7 mouse cellular contexts compared by ENCODE assay signal in genomic region chr2:174674287-174675045, GRCm38 (mm10). TPM values are rescaled to one million over a fixed set of nuclear protein-coding genes. Genes with fewer than 3 reads are reported as not detected.
A peak's percentile ranks its signal among the peaks of the same experiment; 100 is the strongest.
DNase-seq lines count a peak whose midpoint lies in the region; ATAC-seq lines count a peak whose summit lies in the region.

No protein-coding gene starts in this region.

- no peak for DNase-seq in liver, embryonic 11.5 days (ENCODE audit: low spot score)
- no peak for DNase-seq in liver
- DNase-seq in embryonic facial prominence, embryonic 14.5 days (ENCODE audit: low spot score), result peak; percentile 53
- no peak for DNase-seq in intestine, embryonic 14.5 days (ENCODE audit: low spot score)
- DNase-seq in ovary, postnatal 36 days (ENCODE audit: low spot score), result no peak
- DNase-seq in natural killer cell, adult 2 months (ENCODE audit: low spot score in 2 of 2), result no peak

- H3K4me2 ChIP-seq in liver, embryonic 11.5 days, result peak overlapping the region; percentile 87
- peak overlapping the region; percentile 91 for H3K4me2 ChIP-seq in embryonic facial prominence, embryonic 14.5 days (ENCODE audit: low read depth, low read length)
- H3K4me2 ChIP-seq in intestine, embryonic 14.5 days (ENCODE audit: low read length), result peak overlapping the region; percentile 97
- peak overlapping the region; percentile 89 for H3K4me2 ChIP-seq in neural tube, embryonic 14.5 days (ENCODE audit: low read depth, low read length)

- no peaks in the 10 kb centered on the region for H3K9me3 ChIP-seq in liver, embryonic 11.5 days (ENCODE audit: control insufficient read depth, low read length)
- no peaks in the 10 kb centered on the region for H3K9me3 ChIP-seq in embryonic facial prominence, embryonic 14.5 days (ENCODE audit: control insufficient read depth, low read length)
- no peaks in the 10 kb centered on the region for H3K9me3 ChIP-seq in intestine, embryonic 14.5 days (ENCODE audit: control insufficient read depth, low read length)
- H3K9me3 ChIP-seq in neural tube, embryonic 14.5 days (ENCODE audit: control insufficient read depth, low read length), result no peaks in the 10 kb centered on the region

- peaks cover 20% of the 10 kb centered on the region for H3K27me3 ChIP-seq in liver, embryonic 11.5 days (replicated peaks; ENCODE audit: control insufficient read depth, insufficient read depth, low read length)
- no peaks in the 10 kb centered on the region for H3K27me3 ChIP-seq in embryonic facial prominence, embryonic 14.5 days (replicated peaks; ENCODE audit: control insufficient read depth, insufficient read depth, low read length)
- H3K27me3 ChIP-seq in intestine, embryonic 14.5 days (replicated peaks; ENCODE audit: control insufficient read depth, insufficient read depth, low read length), result no peaks in the 10 kb centered on the region
- no peaks in the 10 kb centered on the region for H3K27me3 ChIP-seq in neural tube, embryonic 14.5 days (ENCODE audit: control insufficient read depth, insufficient read depth, low read length)

- peak overlapping the region; percentile 47 for H3K4me3 ChIP-seq in liver, embryonic 11.5 days (ENCODE audit: low read depth, low read length)
- peak overlapping the region; percentile 44 for H3K4me3 ChIP-seq in embryonic facial prominence, embryonic 14.5 days (ENCODE audit: low read depth, low read length)
- H3K4me3 ChIP-seq in intestine, embryonic 14.5 days (ENCODE audit: low read depth, low read length), result peak overlapping the region; percentile 35
- peak overlapping the region; percentile 30 for H3K4me3 ChIP-seq in neural tube, embryonic 14.5 days (ENCODE audit: low read depth, low read length)

- H3K9ac ChIP-seq in liver, embryonic 11.5 days (ENCODE audit: low read depth, low read length), result no peak overlapping the region
- peak overlapping the region; percentile 62 for H3K9ac ChIP-seq in embryonic facial prominence, embryonic 14.5 days (ENCODE audit: low read depth, low read length)
- H3K9ac ChIP-seq in intestine, embryonic 14.5 days (ENCODE audit: low read length), result peak overlapping the region; percentile 17; the same call in 1 of the 2 replicates
- H3K9ac ChIP-seq in neural tube, embryonic 14.5 days (replicated peaks; ENCODE audit: low read depth, low read length), result peak overlapping the region; percentile 29; the same call in 1 of the 2 replicates

- H3K36me3 ChIP-seq in liver, embryonic 11.5 days (ENCODE audit: control insufficient read depth, insufficient read depth, low read length), result no peaks in the 10 kb centered on the region
- no peaks in the 10 kb centered on the region for H3K36me3 ChIP-seq in embryonic facial prominence, embryonic 14.5 days (ENCODE audit: control insufficient read depth, insufficient read depth, low read length)
- no peaks in the 10 kb centered on the region for H3K36me3 ChIP-seq in intestine, embryonic 14.5 days (ENCODE audit: control insufficient read depth, insufficient read depth, low read length)
- H3K36me3 ChIP-seq in neural tube, embryonic 14.5 days (ENCODE audit: control insufficient read depth, insufficient read depth, low read length), result no peaks in the 10 kb centered on the region

- 6% methylated on average over 16 of the region's 16 CpGs for WGBS in liver, embryonic 11.5 days
- WGBS in embryonic facial prominence, embryonic 14.5 days, result 3% methylated on average over 16 of the region's 16 CpGs
- 6% methylated on average over 16 of the region's 16 CpGs for WGBS in intestine, embryonic 14.5 days
- WGBS in neural tube, embryonic 14.5 days, result under 1% methylated on average over 16 of the region's 16 CpGs

- H3K27ac ChIP-seq in liver, embryonic 11.5 days (ENCODE audit: low read depth, low read length), result no peak overlapping the region
- H3K27ac ChIP-seq in embryonic facial prominence, embryonic 14.5 days (replicated peaks; ENCODE audit: low read depth, low read length), result no peak overlapping the region
- H3K27ac ChIP-seq in intestine, embryonic 14.5 days (ENCODE audit: low read depth), result no peak overlapping the region
- H3K27ac ChIP-seq in neural tube, embryonic 14.5 days (ENCODE audit: low read depth, low read length), result 0 out of 2 replicates have a peak overlapping the region, but pooled peaks have one; percentile 16

- peak; percentile 21; the same call in 1 of the 2 replicates for ATAC-seq in liver, embryonic 11.5 days (replicated peaks; ENCODE audit: low FRiP score)
- peak; percentile 51 for ATAC-seq in embryonic facial prominence, embryonic 14.5 days (ENCODE audit: low read depth)
- 0 out of 2 replicates have a peak, but pooled peaks have one; percentile 51 for ATAC-seq in intestine, embryonic 14.5 days (replicated peaks; ENCODE audit: low FRiP score, low TSS enrichment, low read depth)
- ATAC-seq in neural tube, embryonic 14.5 days (ENCODE audit: low read depth), result peak; percentile 77

- peaks cover 3% of the 10 kb centered on the region; the same call in 1 of the 2 replicates for H3K4me1 ChIP-seq in liver, embryonic 11.5 days (replicated peaks; ENCODE audit: control insufficient read depth, insufficient read depth, low read length)
- H3K4me1 ChIP-seq in embryonic facial prominence, embryonic 14.5 days (ENCODE audit: control insufficient read depth, insufficient read depth, low read length), result no peaks in the 10 kb centered on the region
- peaks cover 15% of the 10 kb centered on the region; the same call in 1 of the 2 replicates for H3K4me1 ChIP-seq in intestine, embryonic 14.5 days (replicated peaks; ENCODE audit: control insufficient read depth, insufficient read depth, low read length)
- 0 out of 2 replicates have a peak, but pooled peaks cover 3% of the 10 kb centered on the region for H3K4me1 ChIP-seq in neural tube, embryonic 14.5 days (ENCODE audit: control insufficient read depth, insufficient read depth, low read length)

RNA-seq across cellular contexts. Expression of gene Zfp831, which starts 31.1 kb away (rescaled TPM):
- 0.01 TPM in 1 of 2 replicates, not detected in the other for polyA plus RNA-seq in liver, embryonic 11.5 days (2014; fragmentation: Nextera tagmentation; extraction: Ambion mirVana)
- not detected in 2 replicates for polyA plus RNA-seq in embryonic facial prominence, embryonic 14.5 days (2014; fragmentation: Nextera tagmentation; extraction: Ambion mirVana)
- polyA plus RNA-seq in intestine, embryonic 14.5 days (2014; fragmentation: Nextera tagmentation; extraction: Ambion mirVana), result not detected in 2 replicates
- not detected in 2 replicates for polyA plus RNA-seq in neural tube, embryonic 14.5 days (2014; fragmentation: Nextera tagmentation; extraction: Ambion mirVana)

Comparison
In these comparisons a context has a peak if more than half of its experiments do, and no peak if none do; other contexts are left out.
1. ATAC-seq: peak in every context shown above with its lines; median percentile 77 in neural tube, embryonic 14.5 days; 51 in embryonic facial prominence, embryonic 14.5 days; 51 in intestine, embryonic 14.5 days; 21 in liver, embryonic 11.5 days.